Mouse (Mus musculus) brain, adult 10 weeks (tissue): ENCODE data around the gene Arl6ip1. TPM values are rescaled to one million over a fixed set of nuclear protein-coding genes. Genes with fewer than 3 reads are reported as not detected.

Source experiments
- polyA plus RNA-seq: library from polyadenylated mRNA; stranded (reverse); fragments of 350-450 nt; fragmentation: Illumina TruSeq; extraction: RNeasy Lipid Tissue Mini Kit (QIAGEN cat#74804); gene quantifications from one replicate; pipeline ENCODE4 v1.2.3, GENCODE M21; 2015; ENCODE audit warnings: low read depth, low replicate concordance

Arl6ip1 gene
- 328 TPM for polyA plus RNA-seq

DNA sequence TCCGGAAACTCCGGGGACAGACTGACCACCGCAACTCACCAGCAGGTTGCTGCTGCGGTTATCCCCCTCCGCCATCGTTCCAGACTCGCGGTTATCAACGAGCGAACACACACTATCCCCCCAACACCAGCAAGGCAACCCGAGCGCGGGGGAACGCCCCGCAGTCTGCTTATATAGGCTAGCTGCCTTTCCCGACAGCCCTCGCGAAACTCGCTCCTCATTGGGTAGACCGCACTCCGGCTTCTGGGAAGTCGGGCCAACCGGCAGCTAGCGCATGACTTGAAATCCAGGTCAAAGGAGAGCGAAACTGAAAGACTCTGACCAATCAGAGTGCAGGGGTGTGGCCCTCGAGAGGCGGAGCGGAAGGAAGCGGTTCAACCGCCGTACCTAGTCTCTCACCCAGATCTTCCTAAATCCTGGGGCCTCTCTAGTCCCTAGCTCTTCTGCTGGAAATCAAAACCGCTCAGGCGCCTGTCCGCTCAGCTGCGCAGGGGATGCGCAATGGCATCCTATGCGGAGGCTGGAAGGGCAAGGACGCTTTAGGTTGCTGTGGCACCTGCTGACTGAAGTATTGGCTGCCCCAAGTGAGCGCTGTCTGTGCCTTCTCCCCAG lies at the start of gene Arl6ip1:
Arl6ip1 (minus strand) TSS at position 233 of the 612 bp plus-strand sequence.

GRCm38 (mm10) chr7:118115877-118116568 lies 13.4 kb downstream of the Arl6ip1 start, which contains the start of gene Rps15a:
Gene Rps15a, minus strand, starts transcription at chr7:118116188.

Other genes starting within 250 kb of the Arl6ip1 start
- 901 TPM for gene Rps15a, start 13.5 kb downstream of the Arl6ip1 start, polyA plus RNA-seq
- 35.4 TPM for gene Smg1, start 114.0 kb upstream of the Arl6ip1 start, polyA plus RNA-seq